Mouse (Mus musculus): ENCODE measurements at regions not wholly inside any gene's neighbourhood (a gene's known extent, or its start where the extent isn't known, plus 50 kb on each side); places are given as distances from the start of the nearest gene placed in this dataset.

DNA sequence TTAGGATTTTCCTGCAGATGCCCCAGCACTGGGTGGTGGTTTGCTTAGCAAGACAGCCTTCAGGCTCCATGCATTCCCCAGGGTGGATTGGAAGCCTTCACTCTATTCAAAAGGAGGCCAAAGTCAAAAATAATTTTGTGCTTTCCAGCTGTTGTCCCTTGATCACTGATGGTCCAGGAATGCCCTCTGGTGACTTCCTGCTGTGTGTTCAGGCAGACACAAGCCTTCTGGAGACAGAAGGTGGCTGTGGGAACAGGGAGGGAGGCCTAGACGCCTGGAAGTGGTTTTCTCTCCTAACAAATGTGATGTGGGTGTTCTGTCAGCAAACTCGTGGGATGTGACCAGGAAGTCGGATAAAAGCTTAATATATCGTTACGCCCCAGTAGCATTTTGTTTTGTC is 81.3 kb downstream of the Atp6ap1l start:
- H3K27me3 ChIP-seq (replicated peaks; ENCODE audit: control insufficient read depth, insufficient read depth, low read length) = no peaks in the 10 kb centered on the region
- no peaks in the 10 kb centered on the region for H3K9me3 ChIP-seq (ENCODE audit: control insufficient read depth, low read length)
- 66% methylated on average over 5 of the region's 5 CpGs for WGBS
- no peak overlapping the region for H3K27ac ChIP-seq (ENCODE audit: low read depth, low read length)
- no peak overlapping the region for H3K9ac ChIP-seq (ENCODE audit: low read depth, low read length)
- H3K4me2 ChIP-seq = no peak overlapping the region
- no peaks in the 10 kb centered on the region for H3K36me3 ChIP-seq (ENCODE audit: control insufficient read depth, insufficient read depth, low read length)
- H3K4me3 ChIP-seq (ENCODE audit: low read depth, low read length) = no peak overlapping the region
- no peaks in the 10 kb centered on the region for H3K4me1 ChIP-seq (replicated peaks; ENCODE audit: control insufficient read depth, insufficient read depth, low read length)
- DNase-seq (ENCODE audit: low spot score) (no peak), ATAC-seq (replicated peaks; ENCODE audit: low FRiP score) (no peak)

GRCm38 (mm10) chr13:90821898-90822297 is 83.3 kb downstream of the Atp6ap1l start:
- H3K27ac ChIP-seq (ENCODE audit: low read depth, low read length) = no peak overlapping the region
- no peak for ATAC-seq (replicated peaks; ENCODE audit: low FRiP score)
- H3K4me2 ChIP-seq = no peak overlapping the region
- no peak overlapping the region for H3K4me3 ChIP-seq (ENCODE audit: low read depth, low read length)
- 75% methylated on average over 4 of the region's 4 CpGs for WGBS
- no peaks in the 10 kb centered on the region for H3K36me3 ChIP-seq (ENCODE audit: control insufficient read depth, insufficient read depth, low read length)
- DNase-seq (ENCODE audit: low spot score) = no peak
- no peaks in the 10 kb centered on the region for H3K9me3 ChIP-seq (ENCODE audit: control insufficient read depth, low read length)
- no peaks in the 10 kb centered on the region for H3K27me3 ChIP-seq (replicated peaks; ENCODE audit: control insufficient read depth, insufficient read depth, low read length)
- no peak overlapping the region for H3K9ac ChIP-seq (ENCODE audit: low read depth, low read length)
- H3K4me1 ChIP-seq (replicated peaks; ENCODE audit: control insufficient read depth, insufficient read depth, low read length) = no peaks in the 10 kb centered on the region

DNA sequence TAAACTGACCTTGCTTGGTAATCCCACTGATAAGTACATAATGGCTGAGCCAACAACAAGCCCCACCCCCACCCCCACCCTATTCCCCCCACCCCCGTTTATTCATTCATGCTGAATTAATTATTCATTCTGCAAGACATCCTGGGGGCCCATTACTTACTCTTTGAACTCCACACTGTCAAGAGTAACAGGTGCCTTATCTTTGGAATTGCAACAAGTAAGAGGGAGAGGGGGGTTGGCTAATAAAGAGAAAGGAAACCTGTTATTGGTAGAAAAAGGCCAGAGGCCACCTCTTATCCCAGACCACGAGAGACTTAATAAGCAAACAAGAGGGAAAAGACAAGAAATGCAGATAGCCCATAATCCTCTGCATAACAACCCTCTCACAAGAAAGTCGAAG is 84.7 kb downstream of the Atp6ap1l start:
- Histone ChIP-seq H3K9ac (ENCODE audit: low read depth, low read length) (no peak overlapping the region), H3K27me3 (replicated peaks; ENCODE audit: control insufficient read depth, insufficient read depth, low read length) (no peaks in the 10 kb centered on the region), H3K4me3 (ENCODE audit: low read depth, low read length) (no peak overlapping the region), H3K4me1 (replicated peaks; ENCODE audit: control insufficient read depth, insufficient read depth, low read length) (no peaks in the 10 kb centered on the region), H3K36me3 (ENCODE audit: control insufficient read depth, insufficient read depth, low read length) (no peaks in the 10 kb centered on the region), H3K27ac (ENCODE audit: low read depth, low read length) (no peak overlapping the region), H3K4me2 (no peak overlapping the region), H3K9me3 (ENCODE audit: control insufficient read depth, low read length) (no peaks in the 10 kb centered on the region)
- no peak for DNase-seq (ENCODE audit: low spot score)
- WGBS = 29% methylated on average over 3 of the region's 3 CpGs
- ATAC-seq (replicated peaks; ENCODE audit: low FRiP score) = no peak

DNA sequence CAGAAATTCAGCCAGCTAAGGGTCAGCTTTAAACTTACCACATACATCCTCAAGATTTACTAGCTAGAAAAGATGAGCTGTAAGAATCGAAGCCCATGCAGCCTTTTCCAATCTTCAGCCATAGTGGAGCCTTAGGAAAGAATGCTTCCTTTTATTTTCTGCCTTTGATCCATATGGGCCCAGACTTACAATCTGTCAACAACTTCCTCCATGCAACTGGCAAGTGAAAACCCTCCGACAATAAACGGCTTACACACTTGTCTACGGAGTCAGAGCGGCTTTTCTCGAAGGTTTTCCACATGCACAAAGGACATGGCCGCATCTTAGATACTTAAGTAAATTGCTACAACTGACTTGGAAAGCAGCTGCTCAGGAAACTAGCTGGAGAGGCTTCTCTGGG is 85.2 kb downstream of the Atp6ap1l start:
- no peak overlapping the region for H3K4me3 ChIP-seq (ENCODE audit: low read depth, low read length)
- no peak for DNase-seq (ENCODE audit: low spot score)
- H3K4me2 ChIP-seq = no peak overlapping the region
- ATAC-seq (replicated peaks; ENCODE audit: low FRiP score) = no peak
- no peaks in the 10 kb centered on the region for H3K27me3 ChIP-seq (replicated peaks; ENCODE audit: control insufficient read depth, insufficient read depth, low read length)
- WGBS = 57% methylated on average over 7 of the region's 7 CpGs
- H3K9me3 ChIP-seq (ENCODE audit: control insufficient read depth, low read length) = no peaks in the 10 kb centered on the region
- H3K27ac ChIP-seq (ENCODE audit: low read depth, low read length) = no peak overlapping the region
- no peak overlapping the region for H3K9ac ChIP-seq (ENCODE audit: low read depth, low read length)
- no peaks in the 10 kb centered on the region for H3K36me3 ChIP-seq (ENCODE audit: control insufficient read depth, insufficient read depth, low read length)
- H3K4me1 ChIP-seq (replicated peaks; ENCODE audit: control insufficient read depth, insufficient read depth, low read length) = no peaks in the 10 kb centered on the region

GRCm38 (mm10) chr13:90814174-90814865 is 90.8 kb downstream of the Atp6ap1l start:
- WGBS = 57% methylated on average over 4 of the region's 4 CpGs
- DNase-seq (ENCODE audit: low spot score) (no peak), ATAC-seq (replicated peaks; ENCODE audit: low FRiP score) (no peak)
- H3K27me3 ChIP-seq (replicated peaks; ENCODE audit: control insufficient read depth, insufficient read depth, low read length) = no peaks in the 10 kb centered on the region
- H3K9ac ChIP-seq (ENCODE audit: low read depth, low read length) = no peak overlapping the region
- H3K36me3 ChIP-seq (ENCODE audit: control insufficient read depth, insufficient read depth, low read length) = no peaks in the 10 kb centered on the region
- H3K4me2 ChIP-seq = no peak overlapping the region
- no peaks in the 10 kb centered on the region for H3K9me3 ChIP-seq (ENCODE audit: control insufficient read depth, low read length)
- H3K4me1 ChIP-seq (replicated peaks; ENCODE audit: control insufficient read depth, insufficient read depth, low read length) = no peaks in the 10 kb centered on the region
- H3K4me3 ChIP-seq (ENCODE audit: low read depth, low read length) = no peak overlapping the region
- H3K27ac ChIP-seq (ENCODE audit: low read depth, low read length) = no peak overlapping the region

GRCm38 (mm10) chr13:90810011-90810410 is 95.1 kb downstream of the Atp6ap1l start:
- Histone ChIP-seq H3K4me1 (replicated peaks; ENCODE audit: control insufficient read depth, insufficient read depth, low read length) (no peaks in the 10 kb centered on the region), H3K27me3 (replicated peaks; ENCODE audit: control insufficient read depth, insufficient read depth, low read length) (no peaks in the 10 kb centered on the region), H3K36me3 (ENCODE audit: control insufficient read depth, insufficient read depth, low read length) (no peaks in the 10 kb centered on the region), H3K9ac (ENCODE audit: low read depth, low read length) (no peak overlapping the region), H3K9me3 (ENCODE audit: control insufficient read depth, low read length) (no peaks in the 10 kb centered on the region), H3K4me2 (no peak overlapping the region), H3K4me3 (ENCODE audit: low read depth, low read length) (no peak overlapping the region), H3K27ac (ENCODE audit: low read depth, low read length) (no peak overlapping the region)
- no peak for DNase-seq (ENCODE audit: low spot score)
- ATAC-seq (replicated peaks; ENCODE audit: low FRiP score) = no peak
- WGBS = 71% methylated on average over 6 of the region's 6 CpGs

GRCm38 (mm10) chr13:90799641-90800040 is 105.5 kb downstream of the Atp6ap1l start:
- no peak overlapping the region for H3K4me2 ChIP-seq
- ATAC-seq (replicated peaks; ENCODE audit: low FRiP score) (no peak), DNase-seq (ENCODE audit: low spot score) (no peak)
- no peaks in the 10 kb centered on the region for H3K4me1 ChIP-seq (replicated peaks; ENCODE audit: control insufficient read depth, insufficient read depth, low read length)
- no peak overlapping the region for H3K4me3 ChIP-seq (ENCODE audit: low read depth, low read length)
- H3K27ac ChIP-seq (ENCODE audit: low read depth, low read length) = no peak overlapping the region
- WGBS = 48% methylated on average over 2 of the region's 2 CpGs
- no peaks in the 10 kb centered on the region for H3K27me3 ChIP-seq (replicated peaks; ENCODE audit: control insufficient read depth, insufficient read depth, low read length)
- H3K9me3 ChIP-seq (ENCODE audit: control insufficient read depth, low read length) = no peaks in the 10 kb centered on the region
- no peak overlapping the region for H3K9ac ChIP-seq (ENCODE audit: low read depth, low read length)
- no peaks in the 10 kb centered on the region for H3K36me3 ChIP-seq (ENCODE audit: control insufficient read depth, insufficient read depth, low read length)

DNA sequence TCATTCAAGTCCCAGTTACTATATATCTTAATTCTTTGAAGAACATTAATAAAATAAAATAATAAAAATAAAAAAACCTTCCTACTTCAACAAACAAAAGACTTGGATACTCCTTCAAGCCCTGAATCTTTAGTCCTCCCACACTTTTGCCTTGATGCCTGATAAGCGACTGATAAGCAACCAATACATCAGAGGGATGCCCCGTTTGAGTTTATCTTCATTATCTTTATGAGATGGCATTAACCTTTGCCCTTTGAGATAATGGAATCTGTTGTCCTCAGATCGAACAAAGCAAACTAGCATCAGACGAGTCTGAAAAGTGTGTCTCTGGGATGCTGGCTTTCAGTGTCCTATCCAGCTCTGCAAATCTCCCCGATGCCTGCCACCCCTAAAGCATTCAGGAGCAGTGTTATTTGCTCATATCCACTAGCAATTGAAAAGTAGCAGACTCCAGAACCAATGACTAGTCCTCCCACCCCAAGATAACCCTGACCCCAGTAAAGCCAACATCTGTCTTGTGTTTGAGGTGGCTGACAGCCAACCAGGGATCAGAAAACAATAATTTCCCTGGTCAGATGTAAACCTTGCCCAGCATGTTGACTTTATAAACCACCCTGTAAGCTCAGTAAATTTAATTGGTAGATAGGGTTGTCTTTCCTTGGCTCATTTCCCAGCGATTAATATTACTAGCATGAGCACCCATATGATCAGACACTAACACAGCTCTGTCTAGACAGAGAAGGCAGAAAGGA is 106.2 kb downstream of the Atp6ap1l start:
- Histone ChIP-seq H3K27me3 (replicated peaks; ENCODE audit: control insufficient read depth, insufficient read depth, low read length) (no peaks in the 10 kb centered on the region), H3K4me2 (no peak overlapping the region), H3K9ac (ENCODE audit: low read depth, low read length) (no peak overlapping the region), H3K4me3 (ENCODE audit: low read depth, low read length) (no peak overlapping the region), H3K36me3 (ENCODE audit: control insufficient read depth, insufficient read depth, low read length) (no peaks in the 10 kb centered on the region), H3K4me1 (replicated peaks; ENCODE audit: control insufficient read depth, insufficient read depth, low read length) (no peaks in the 10 kb centered on the region), H3K9me3 (ENCODE audit: control insufficient read depth, low read length) (no peaks in the 10 kb centered on the region), H3K27ac (ENCODE audit: low read depth, low read length) (no peak overlapping the region)
- no peak; the same call in 1 of the 2 replicates for ATAC-seq (replicated peaks; ENCODE audit: low FRiP score)
- 33% methylated on average over 6 of the region's 6 CpGs for WGBS
- no peak for DNase-seq (ENCODE audit: low spot score)

DNA sequence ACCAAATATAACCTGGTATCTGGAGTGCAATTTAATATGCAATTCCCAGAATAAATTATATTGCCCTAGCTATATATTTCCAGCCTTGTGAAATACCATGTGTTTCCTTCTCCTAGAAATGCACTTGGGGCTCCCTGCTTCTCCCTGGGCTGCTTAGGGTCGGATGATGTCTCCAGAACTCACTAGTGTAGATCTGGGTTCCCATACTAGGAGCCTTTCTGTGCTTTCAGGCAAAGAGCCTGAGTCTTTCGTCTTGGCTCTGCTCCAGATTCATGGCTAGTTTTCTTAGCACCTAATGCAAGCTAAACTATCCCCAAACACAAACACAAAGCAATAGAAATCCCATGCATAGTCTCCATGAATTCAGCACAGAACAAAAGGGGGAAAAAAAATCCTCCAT is 106.8 kb downstream of the Atp6ap1l start:
- H3K9ac ChIP-seq (ENCODE audit: low read depth, low read length) = no peak overlapping the region
- H3K4me3 ChIP-seq (ENCODE audit: low read depth, low read length) = no peak overlapping the region
- H3K9me3 ChIP-seq (ENCODE audit: control insufficient read depth, low read length) = no peaks in the 10 kb centered on the region
- H3K4me2 ChIP-seq = no peak overlapping the region
- DNase-seq (ENCODE audit: low spot score) (no peak), ATAC-seq (replicated peaks; ENCODE audit: low FRiP score) (no peak)
- H3K36me3 ChIP-seq (ENCODE audit: control insufficient read depth, insufficient read depth, low read length) = no peaks in the 10 kb centered on the region
- no peak overlapping the region for H3K27ac ChIP-seq (ENCODE audit: low read depth, low read length)
- WGBS = 37% methylated on average over 2 of the region's 2 CpGs
- H3K4me1 ChIP-seq (replicated peaks; ENCODE audit: control insufficient read depth, insufficient read depth, low read length) = no peaks in the 10 kb centered on the region
- no peaks in the 10 kb centered on the region for H3K27me3 ChIP-seq (replicated peaks; ENCODE audit: control insufficient read depth, insufficient read depth, low read length)
